Mouse (Mus musculus) brain, embryonic 14.5 days (tissue): ENCODE measurements at regions not wholly inside any gene's neighbourhood (a gene's known extent, or its start where the extent isn't known, plus 50 kb on each side); places are given as distances from the start of the nearest gene placed in this dataset.

Experiments
- CTCF ChIP-seq: fragments of 200-500 bp; IDR thresholded peaks from 2 replicates; pipeline ENCODE4 v1.5.1; 2012; ENCODE audit warnings: inconsistent platforms, mild to moderate bottlenecking, moderate library complexity, borderline replicate concordance; ENCODE audit not compliant: insufficient read depth, insufficient read length; ENCODE audit errors: extremely low read depth
- POLR2A ChIP-seq: fragments of 200-500 bp; IDR thresholded peaks from 2 replicates; pipeline ENCODE4 v1.6.1; 2012; ENCODE audit warnings: mild to moderate bottlenecking, inconsistent platforms, borderline replicate concordance; ENCODE audit not compliant: poor library complexity, insufficient read depth, insufficient read length, severe bottlenecking; ENCODE audit errors: extremely low read depth

GRCm38 (mm10) chr5:112628073-112628790 is 51.2 kb upstream of the Sez6l start:
- no peak for TF ChIP-seq CTCF
- no peak for TF ChIP-seq POLR2A
